Mouse (Mus musculus): Measurements from ENCODE around the gene Kremen1. TPM values are rescaled to one million over a fixed set of nuclear protein-coding genes. Genes with fewer than 3 reads are reported as not detected.

Kremen1 gene
- 1.4 and 2.1 TPM in 2 replicates for polyA plus RNA-seq (2011; ENCODE audit: insufficient read depth, insufficient read length, low replicate concordance, missing spikeins)

- no peaks in the 10 kb centered on the region; the same call in 1 of the 2 replicates for H3K4me1 ChIP-seq (ENCODE audit: control insufficient read depth, insufficient read depth, low read length)
- H3K27ac ChIP-seq (ENCODE audit: control insufficient read depth, insufficient read depth, low read depth, low read length, poor library complexity), result no peak within 1 kb of the TSS
- peak within 1 kb of the TSS; percentile 96 for H3K4me3 ChIP-seq (replicated peaks; ENCODE audit: control insufficient read depth, low read depth, low read length)
- WGBS, result 2% methylated on average over 69 of the region's 80 CpGs
- TF ChIP-seq POLR2A (IDR thresholded peaks at IDR 0.05; ENCODE audit: borderline replicate concordance, control insufficient read depth, low read depth, low read length), result no peak
- TF ChIP-seq CTCF (IDR thresholded peaks at IDR 0.05; ENCODE audit: control insufficient read depth, insufficient read depth, low read length), result no peak
Observed at GRCm38 (mm10) chr11:5261508-5262392, at the start of gene Kremen1. Gene Kremen1 (minus strand): TSS chr11:5261558.

GRCm38 (mm10) chr11:5307024-5307905 lies 45.9 kb upstream of the Kremen1 start:
- H3K27ac ChIP-seq (ENCODE audit: control insufficient read depth, insufficient read depth, low read depth, low read length, poor library complexity), result no peak overlapping the region
- no peak for TF ChIP-seq CTCF (IDR thresholded peaks at IDR 0.05; ENCODE audit: control insufficient read depth, insufficient read depth, low read length)
- TF ChIP-seq POLR2A (IDR thresholded peaks at IDR 0.05; ENCODE audit: borderline replicate concordance, control insufficient read depth, low read depth, low read length), result no peak
- no peaks in the 10 kb centered on the region for H3K4me1 ChIP-seq (ENCODE audit: control insufficient read depth, insufficient read depth, low read length)
- H3K4me3 ChIP-seq (replicated peaks; ENCODE audit: control insufficient read depth, low read depth, low read length), result no peak overlapping the region
- 80% methylated on average over 13 of the region's 13 CpGs for WGBS

- TF ChIP-seq POLR2A (IDR thresholded peaks at IDR 0.05; ENCODE audit: borderline replicate concordance, control insufficient read depth, low read depth, low read length) (no peak), CTCF (IDR thresholded peaks at IDR 0.05; ENCODE audit: control insufficient read depth, insufficient read depth, low read length) (no peak)
- Histone ChIP-seq H3K4me3 (replicated peaks; ENCODE audit: control insufficient read depth, low read depth, low read length) (no peak overlapping the region), H3K4me1 (ENCODE audit: control insufficient read depth, insufficient read depth, low read length) (no peaks in the 10 kb centered on the region), H3K27ac (ENCODE audit: control insufficient read depth, insufficient read depth, low read depth, low read length, poor library complexity) (no peak overlapping the region)
Observed at GRCm38 (mm10) chr11:5306017-5306416, 44.7 kb upstream of the Kremen1 start.

- Histone ChIP-seq H3K4me3 (replicated peaks; ENCODE audit: control insufficient read depth, low read depth, low read length) (no peak overlapping the region), H3K27ac (ENCODE audit: control insufficient read depth, insufficient read depth, low read depth, low read length, poor library complexity) (no peak overlapping the region)
- TF ChIP-seq POLR2A (IDR thresholded peaks at IDR 0.05; ENCODE audit: borderline replicate concordance, control insufficient read depth, low read depth, low read length) (no peak), CTCF (IDR thresholded peaks at IDR 0.05; ENCODE audit: control insufficient read depth, insufficient read depth, low read length) (no peak)
Observed at GRCm38 (mm10) chr11:5304526-5304925, 43.2 kb upstream of the Kremen1 start.

GRCm38 (mm10) chr11:5298007-5298372 lies 36.6 kb upstream of the Kremen1 start:
- WGBS, result 74% methylated on average over 1 of the region's 1 CpGs
- TF ChIP-seq CTCF (IDR thresholded peaks at IDR 0.05; ENCODE audit: control insufficient read depth, insufficient read depth, low read length) (no peak), POLR2A (IDR thresholded peaks at IDR 0.05; ENCODE audit: borderline replicate concordance, control insufficient read depth, low read depth, low read length) (no peak)
- Histone ChIP-seq H3K4me1 (ENCODE audit: control insufficient read depth, insufficient read depth, low read length) (no peaks in the 10 kb centered on the region), H3K27ac (ENCODE audit: control insufficient read depth, insufficient read depth, low read depth, low read length, poor library complexity) (no peak overlapping the region), H3K4me3 (replicated peaks; ENCODE audit: control insufficient read depth, low read depth, low read length) (no peak overlapping the region)

More at GRCm38 (mm10) chr11:5304526-5304925, 43.2 kb upstream of the Kremen1 start:
- no peaks in the 10 kb centered on the region for H3K4me1 ChIP-seq (ENCODE audit: control insufficient read depth, insufficient read depth, low read length)

- TF ChIP-seq CTCF (IDR thresholded peaks at IDR 0.05; ENCODE audit: control insufficient read depth, insufficient read depth, low read length), result no peak
- no peak for TF ChIP-seq POLR2A (IDR thresholded peaks at IDR 0.05; ENCODE audit: borderline replicate concordance, control insufficient read depth, low read depth, low read length)
- H3K4me3 ChIP-seq (replicated peaks; ENCODE audit: control insufficient read depth, low read depth, low read length), result no peak overlapping the region
- no peaks in the 10 kb centered on the region for H3K4me1 ChIP-seq (ENCODE audit: control insufficient read depth, insufficient read depth, low read length)
- WGBS, result 24% methylated on average over 13 of the region's 13 CpGs
- H3K27ac ChIP-seq (ENCODE audit: control insufficient read depth, insufficient read depth, low read depth, low read length, poor library complexity), result no peak overlapping the region
Observed at GRCm38 (mm10) chr11:5297148-5298006, 36.0 kb upstream of the Kremen1 start.

- no peak for TF ChIP-seq POLR2A (IDR thresholded peaks at IDR 0.05; ENCODE audit: borderline replicate concordance, control insufficient read depth, low read depth, low read length)
- no peak for TF ChIP-seq CTCF (IDR thresholded peaks at IDR 0.05; ENCODE audit: control insufficient read depth, insufficient read depth, low read length)
Observed at GRCm38 (mm10) chr11:5296576-5297115, 35.3 kb upstream of the Kremen1 start.

More at GRCm38 (mm10) chr11:5296576-5297115, 35.3 kb upstream of the Kremen1 start:
- Histone ChIP-seq H3K27ac (ENCODE audit: control insufficient read depth, insufficient read depth, low read depth, low read length, poor library complexity) (no peak overlapping the region), H3K4me3 (replicated peaks; ENCODE audit: control insufficient read depth, low read depth, low read length) (no peak overlapping the region), H3K4me1 (ENCODE audit: control insufficient read depth, insufficient read depth, low read length) (no peaks in the 10 kb centered on the region)
- WGBS, result 42% methylated on average over 2 of the region's 2 CpGs

Data from bone marrow, adult 2 months (tissue).